Mouse (Mus musculus) liver, adult 2 months (tissue): ENCODE data around the gene Lsm12. TPM values are rescaled to one million over a fixed set of nuclear protein-coding genes. Genes with fewer than 3 reads are reported as not detected.

Experiments used
- DNase-seq: peaks from one replicate; pipeline ENCODE4 v3.0.0-alpha.2; 2011; ENCODE audit warnings: low read depth, low spot score; ENCODE audit errors: extremely low read depth
- H3K27ac ChIP-seq: fragments of 200-500 bp; replicated peaks from 2 replicates; pipeline ENCODE4 v1.5.1; 2012; ENCODE audit warnings: low read depth, mild to moderate bottlenecking, control low read depth, inconsistent platforms, low read length; ENCODE audit not compliant: insufficient read depth
- H3K27me3 ChIP-seq: fragments of 200-500 bp; 2 replicates; pipeline ENCODE4 v1.6.1; 2012; ENCODE audit warnings: mild to moderate bottlenecking, moderate library complexity, low read length, inconsistent platforms; ENCODE audit not compliant: control insufficient read depth, insufficient read depth
- H3K36me3 ChIP-seq: fragments of 200-500 bp; 2 replicates; pipeline ENCODE4 v1.6.1; 2012; ENCODE audit warnings: low read length, inconsistent platforms; ENCODE audit not compliant: control insufficient read depth, insufficient read depth
- H3K4me1 ChIP-seq: fragments of 200-500 bp; 2 replicates; pipeline ENCODE4 v1.6.1; 2011; ENCODE audit warnings: low read length; ENCODE audit not compliant: control insufficient read depth, insufficient read depth
- H3K4me3 ChIP-seq: fragments of 200-500 bp; 2 replicates; pipeline ENCODE4 v1.5.1; 2011; ENCODE audit warnings: low read depth, mild to moderate bottlenecking, control low read depth, low read length, moderate library complexity; ENCODE audit not compliant: insufficient read depth
- H3K79me2 ChIP-seq: fragments of 200-500 bp; 2 replicates; pipeline ENCODE4 v1.6.1; 2012; ENCODE audit warnings: inconsistent platforms, mild to moderate bottlenecking, low read length, moderate library complexity; ENCODE audit not compliant: control insufficient read depth, insufficient read depth
- H3K9ac ChIP-seq: fragments of 200-500 bp; 2 replicates; pipeline ENCODE4 v1.6.1; 2012; ENCODE audit warnings: low read depth, mild to moderate bottlenecking, control low read depth, inconsistent platforms, low read length
- CTCF ChIP-seq: fragments of 200-500 bp; IDR thresholded peaks from 2 replicates; pipeline ENCODE4 v1.5.1; 2011; ENCODE audit warnings: low read depth, low read length, control low read depth
- POLR2A ChIP-seq: fragments of 200-500 bp; IDR thresholded peaks from 2 replicates; pipeline ENCODE4 v1.6.1; 2011; ENCODE audit warnings: low read length, control low read depth; ENCODE audit not compliant: insufficient read depth; ENCODE audit errors: extremely low read depth
- WGBS: fragments of 180-500 bp; shearing (Covaris S2); methylation state at CpG from one replicate; pipeline ENCODE4 v1.1.7; 2018; 5-methylcytosine and 5-hydroxymethylcytosine counted together
- polyA plus RNA-seq: library from polyadenylated mRNA; depleted of rRNA; stranded (reverse); fragments of >200 nt; gene quantifications from 2 replicates; pipeline ENCODE4 v1.2.3, GENCODE M21; 2012
- total RNA-seq: library from RNA; depleted of rRNA; stranded (reverse); fragments of >200 nt; gene quantifications from 2 replicates; pipeline ENCODE4 v1.2.3, GENCODE M21; 2014

Lsm12 gene
- total and polyA plus RNA-seq, 2 experiments = 11.4 to 24.5 TPM

DNA sequence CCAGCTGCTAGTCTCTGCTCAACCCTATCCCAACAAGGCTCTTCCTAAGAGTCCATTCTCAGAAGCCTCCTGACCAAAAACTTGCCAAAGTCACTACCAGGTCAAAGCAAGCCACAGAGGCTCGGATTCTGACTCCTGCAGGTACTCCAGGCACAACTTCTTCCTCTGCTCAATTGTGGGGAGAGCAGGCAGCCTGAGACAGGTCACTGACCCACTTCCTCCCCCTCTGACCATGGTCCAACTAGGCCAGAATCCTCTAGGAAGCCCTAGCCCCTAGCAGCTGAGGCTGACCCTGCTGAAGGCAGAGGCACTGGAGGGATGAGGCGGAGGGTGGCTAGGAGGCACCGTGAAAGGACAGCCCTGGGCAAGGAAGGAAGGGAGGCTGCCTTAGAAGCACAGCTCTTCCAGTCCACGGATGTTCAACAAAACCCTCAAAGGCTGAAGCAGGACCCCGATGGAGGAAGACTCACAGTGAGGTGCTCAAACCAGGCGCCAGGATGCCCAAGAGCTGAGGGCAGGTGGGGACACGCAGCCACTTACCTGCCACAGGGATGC is 32.9 kb upstream of the Lsm12 start:
- Histone ChIP-seq H3K36me3 (no peaks in the 10 kb centered on the region), H3K4me3 (peak overlapping the region; percentile 61), H3K27ac (peak overlapping the region; percentile 81), H3K9ac (peak overlapping the region; percentile 68), H3K79me2 (peaks cover 26% of the 10 kb centered on the region), H3K4me1 (peaks cover 76% of the 10 kb centered on the region), H3K27me3 (no peaks in the 10 kb centered on the region)
- 7% methylated on average over 7 of the region's 7 CpGs for WGBS
- peak; percentile 66 for DNase-seq
- TF ChIP-seq POLR2A = no peak
- no peak for TF ChIP-seq CTCF

DNA sequence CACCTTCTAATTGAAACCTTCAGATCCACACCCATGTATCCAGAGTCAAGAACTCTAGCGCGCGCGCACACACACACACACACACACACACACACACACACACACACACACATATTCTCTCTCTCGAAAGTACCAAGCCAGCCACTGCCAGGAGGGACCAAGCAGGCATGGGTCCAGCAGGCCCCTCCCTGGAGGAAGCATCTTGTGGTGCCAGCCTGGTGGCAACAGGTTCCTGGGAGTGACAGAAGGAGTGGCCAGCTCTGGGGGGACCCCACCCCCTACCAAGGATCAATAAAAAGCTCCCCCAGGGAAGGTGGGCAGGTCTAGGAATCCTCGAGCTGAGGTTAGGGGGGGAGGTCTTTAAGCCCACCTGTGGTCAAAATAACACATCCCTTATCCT is 32.3 kb upstream of the Lsm12 start:
- peak; percentile 62 for DNase-seq
- WGBS = 7% methylated on average over 6 of the region's 6 CpGs
- Histone ChIP-seq H3K27me3 (no peaks in the 10 kb centered on the region), H3K9ac (peak overlapping the region; percentile 54), H3K36me3 (no peaks in the 10 kb centered on the region), H3K4me1 (peaks cover 74% of the 10 kb centered on the region), H3K27ac (peak overlapping the region; percentile 81), H3K79me2 (peaks cover 26% of the 10 kb centered on the region), H3K4me3 (peak overlapping the region; percentile 61; the same call in 1 of the 2 replicates)
- TF ChIP-seq CTCF (no peak), POLR2A (no peak)

DNA sequence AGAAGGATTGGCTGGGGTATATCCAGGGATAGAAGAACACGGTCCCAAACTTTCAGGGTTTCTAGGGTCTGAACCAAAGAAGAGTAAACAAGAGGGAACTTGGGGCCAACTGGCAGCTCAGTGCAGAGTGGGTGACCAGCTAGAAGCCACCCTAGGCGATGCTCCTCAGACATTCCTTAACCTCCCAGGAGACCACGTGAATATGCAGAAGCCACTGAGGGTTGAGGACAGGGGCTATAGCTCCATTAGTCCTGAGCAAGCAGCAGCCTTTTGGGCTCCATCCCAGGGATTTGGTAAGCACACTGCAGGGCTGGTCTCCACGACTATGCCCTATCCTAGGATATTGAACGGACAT is 31.8 kb upstream of the Lsm12 start:
- Histone ChIP-seq H3K4me1 (peaks cover 71% of the 10 kb centered on the region), H3K9ac (peak overlapping the region; percentile 54), H3K27ac (peak overlapping the region; percentile 81), H3K4me3 (0 out of 2 replicates have a peak overlapping the region, but pooled peaks have one; percentile 1), H3K79me2 (peaks cover 29% of the 10 kb centered on the region), H3K36me3 (no peaks in the 10 kb centered on the region), H3K27me3 (no peaks in the 10 kb centered on the region)
- peak; percentile 72 for DNase-seq
- WGBS = 16% methylated on average over 5 of the region's 5 CpGs
- no peak for TF ChIP-seq POLR2A
- TF ChIP-seq CTCF = no peak

DNA sequence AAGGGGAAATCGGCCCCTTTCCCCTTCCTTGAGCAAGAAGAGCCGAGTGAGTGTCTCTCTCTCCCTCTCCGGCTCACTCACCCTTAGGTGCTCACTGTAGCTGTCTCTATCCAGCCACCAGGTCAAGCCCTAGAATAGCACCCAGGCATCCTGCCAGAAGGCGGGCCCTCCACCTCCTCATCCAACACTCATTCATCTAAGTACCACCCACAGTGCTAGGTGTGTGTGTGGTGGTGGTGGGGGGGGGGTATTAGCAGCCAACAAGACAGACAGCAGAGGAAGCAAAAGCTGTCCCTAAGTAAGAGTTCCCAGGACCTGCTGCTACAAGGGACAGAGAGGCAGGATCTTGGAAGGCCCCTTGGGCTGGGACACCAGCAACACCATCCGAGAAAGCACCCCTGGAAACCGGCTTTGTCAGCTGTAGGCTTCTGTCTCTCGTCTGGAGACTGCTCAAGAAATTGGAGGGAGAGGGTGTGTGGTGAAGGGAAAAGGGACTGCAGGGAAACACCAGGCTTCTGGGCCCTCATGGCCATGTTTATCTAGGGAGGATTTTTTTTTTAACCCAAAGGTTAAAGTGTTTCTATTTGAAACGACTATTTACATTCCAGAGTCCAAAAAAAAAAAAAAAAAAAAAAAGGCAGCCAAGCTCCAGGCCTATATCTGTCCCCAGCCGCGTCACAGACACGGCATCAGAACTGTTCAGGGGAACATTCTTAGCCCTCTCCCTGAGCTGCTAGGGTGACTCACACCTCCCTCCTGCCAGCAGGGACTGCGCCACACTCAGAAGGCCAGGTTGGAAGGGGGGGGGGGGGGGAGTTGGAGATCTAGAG is 31.2 kb upstream of the Lsm12 start:
- Histone ChIP-seq H3K79me2 (peaks cover 35% of the 10 kb centered on the region), H3K4me3 (0 out of 2 replicates have a peak overlapping the region, but pooled peaks have one; percentile 1), H3K36me3 (no peaks in the 10 kb centered on the region), H3K27ac (peak overlapping the region; percentile 94), H3K9ac (peak overlapping the region; percentile 57), H3K27me3 (no peaks in the 10 kb centered on the region), H3K4me1 (peaks cover 72% of the 10 kb centered on the region)
- 8% methylated on average over 12 of the region's 12 CpGs for WGBS
- no peak for TF ChIP-seq POLR2A
- TF ChIP-seq CTCF = no peak
- DNase-seq = peak; percentile 88

DNA sequence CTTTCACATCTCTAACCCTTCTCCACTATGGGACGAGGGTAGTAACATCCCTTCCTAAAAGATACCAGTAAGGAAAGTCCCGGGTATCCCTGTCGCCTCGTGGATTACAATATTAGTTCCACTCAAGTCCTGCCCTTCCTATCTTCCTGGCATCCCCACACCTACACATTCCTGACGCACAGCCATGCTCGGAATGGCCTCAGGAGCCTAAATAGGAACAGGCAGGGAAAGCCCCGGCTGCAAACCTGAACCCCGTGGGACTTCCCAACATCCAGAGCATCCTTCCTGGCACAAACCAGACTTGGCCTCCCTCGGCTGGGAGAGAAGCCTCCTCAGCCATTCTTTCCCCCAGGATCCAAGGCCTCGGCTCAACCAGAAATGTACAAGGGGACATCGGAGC is 30.4 kb upstream of the Lsm12 start:
- H3K27ac ChIP-seq = peak overlapping the region; percentile 94
- H3K9ac ChIP-seq = peak overlapping the region; percentile 39; the same call in 1 of the 2 replicates
- H3K27me3 ChIP-seq = no peaks in the 10 kb centered on the region
- TF ChIP-seq POLR2A (no peak), CTCF (no peak)
- DNase-seq = no peak
- WGBS = 42% methylated on average over 11 of the region's 11 CpGs
- H3K4me1 ChIP-seq = peaks cover 69% of the 10 kb centered on the region
- H3K36me3 ChIP-seq = no peaks in the 10 kb centered on the region
- peaks cover 36% of the 10 kb centered on the region for H3K79me2 ChIP-seq
- H3K4me3 ChIP-seq = no peak overlapping the region
